Mouse (Mus musculus) midbrain, embryonic 15.5 days (tissue): ENCODE results near the gene Lix1l. TPM values are rescaled to one million over a fixed set of nuclear protein-coding genes. Genes with fewer than 3 reads are reported as not detected.

Experiments
- ATAC-seq: fragments of 200-750 bp; cut with Nextera tagmentation; replicated peaks from 2 replicates; pipeline ENCODE4 v1.8.0; 2017; ENCODE audit warnings: moderate TSS enrichment
- H3K27ac ChIP-seq: fragments of 300-500 bp; sonication (generic); 2 replicates; pipeline ENCODE4 v1.5.1; 2015; ENCODE audit warnings: mild to moderate bottlenecking, inconsistent platforms
- H3K27me3 ChIP-seq: fragments of 300-500 bp; sonication (generic); replicated peaks from 2 replicates; pipeline ENCODE4 v1.6.1; 2015; ENCODE audit warnings: inconsistent platforms
- H3K36me3 ChIP-seq: fragments of 300-500 bp; sonication (generic); replicated peaks from 2 replicates; pipeline ENCODE4 v1.6.1; 2015; ENCODE audit warnings: inconsistent platforms
- H3K4me1 ChIP-seq: fragments of 300-500 bp; sonication (generic); 2 replicates; pipeline ENCODE4 v1.6.1; 2015; ENCODE audit warnings: inconsistent platforms
- H3K4me2 ChIP-seq: fragments of 300-500 bp; sonication (generic); 2 replicates; pipeline ENCODE4 v1.6.1; 2015; ENCODE audit warnings: inconsistent platforms, mild to moderate bottlenecking, moderate library complexity
- H3K4me3 ChIP-seq: fragments of 300-500 bp; sonication (generic); 2 replicates; pipeline ENCODE4 v1.5.1; 2015; ENCODE audit warnings: mild to moderate bottlenecking, inconsistent platforms
- H3K9ac ChIP-seq: fragments of 300-500 bp; sonication (generic); 2 replicates; pipeline ENCODE4 v1.6.1; 2015; ENCODE audit warnings: mild to moderate bottlenecking, inconsistent platforms
- H3K9me3 ChIP-seq: fragments of 300-500 bp; sonication (generic); 2 replicates; pipeline ENCODE4 v1.6.1; 2016; ENCODE audit warnings: inconsistent platforms
- WGBS: fragments of 180-500 bp; shearing (Covaris S2); methylation state at CpG from one replicate; pipeline ENCODE4 v1.1.7; 2015; ENCODE audit warnings: mixed read lengths; 5-methylcytosine and 5-hydroxymethylcytosine counted together
- polyA plus RNA-seq: library from polyadenylated mRNA; unstranded; fragments of >200 nt; fragmentation: Nextera tagmentation; extraction: Ambion mirVana; gene quantifications from 2 replicates; pipeline ENCODE4 v1.2.1, GENCODE M21; 2015

The Lix1l gene
- polyA plus RNA-seq, 1 experiment from 2014 or later = 3.9 TPM

- peak overlapping the region; percentile 16; the same call in 1 of the 2 replicates for H3K9ac ChIP-seq
- WGBS = 87% methylated on average over 12 of the region's 12 CpGs
- no peaks in the 10 kb centered on the region for H3K27me3 ChIP-seq
- ATAC-seq = no peak
- no peak overlapping the region for H3K27ac ChIP-seq
- H3K4me2 ChIP-seq = peak overlapping the region; percentile 85
- H3K36me3 ChIP-seq = no peaks in the 10 kb centered on the region
- H3K4me3 ChIP-seq = peak overlapping the region; percentile 69
- H3K4me1 ChIP-seq = peaks cover 49% of the 10 kb centered on the region
- no peaks in the 10 kb centered on the region for H3K9me3 ChIP-seq
Measured at GRCm38 (mm10) chr3:96559398-96559910, 41.5 kb upstream of the Lix1l start.

- Histone ChIP-seq H3K27ac (no peak overlapping the region), H3K36me3 (no peaks in the 10 kb centered on the region), H3K9ac (no peak overlapping the region), H3K4me3 (peak overlapping the region; percentile 69), H3K9me3 (no peaks in the 10 kb centered on the region), H3K4me2 (peak overlapping the region; percentile 85), H3K4me1 (peaks cover 49% of the 10 kb centered on the region), H3K27me3 (no peaks in the 10 kb centered on the region)
- 84% methylated on average over 23 of the region's 23 CpGs for WGBS
- no peak for ATAC-seq
Measured at GRCm38 (mm10) chr3:96559911-96560850, 40.8 kb upstream of the Lix1l start.

- WGBS = 88% methylated on average over 9 of the region's 9 CpGs
- H3K9ac ChIP-seq = no peak overlapping the region
Measured at GRCm38 (mm10) chr3:96560881-96561668, 39.9 kb upstream of the Lix1l start.

GRCm38 (mm10) chr3:96561946-96562681, 38.8 kb upstream of the Lix1l start:
- no peak for ATAC-seq
- no peak overlapping the region for H3K4me2 ChIP-seq
- H3K27me3 ChIP-seq = no peaks in the 10 kb centered on the region
- no peak overlapping the region for H3K4me3 ChIP-seq
- no peaks in the 10 kb centered on the region for H3K9me3 ChIP-seq
- no peaks in the 10 kb centered on the region for H3K36me3 ChIP-seq
- H3K4me1 ChIP-seq = peaks cover 35% of the 10 kb centered on the region
- WGBS = 56% methylated on average over 10 of the region's 10 CpGs
- no peak overlapping the region for H3K27ac ChIP-seq
- no peak overlapping the region for H3K9ac ChIP-seq

More at GRCm38 (mm10) chr3:96560881-96561668, 39.9 kb upstream of the Lix1l start:
- Histone ChIP-seq H3K27me3 (no peaks in the 10 kb centered on the region), H3K36me3 (no peaks in the 10 kb centered on the region), H3K4me3 (no peak overlapping the region; the same call in 1 of the 2 replicates), H3K9me3 (no peaks in the 10 kb centered on the region), H3K4me1 (peaks cover 44% of the 10 kb centered on the region), H3K4me2 (peak overlapping the region; percentile 85; the same call in 1 of the 2 replicates), H3K27ac (no peak overlapping the region)
- ATAC-seq = no peak

- H3K9me3 ChIP-seq = no peaks in the 10 kb centered on the region
- peaks cover 33% of the 10 kb centered on the region for H3K4me1 ChIP-seq
- H3K36me3 ChIP-seq = no peaks in the 10 kb centered on the region
- H3K4me2 ChIP-seq = no peak overlapping the region
- ATAC-seq = no peak
- H3K27ac ChIP-seq = no peak overlapping the region
- no peaks in the 10 kb centered on the region for H3K27me3 ChIP-seq
- no peak overlapping the region for H3K4me3 ChIP-seq
- H3K9ac ChIP-seq = no peak overlapping the region
- WGBS = 93% methylated on average over 8 of the region's 8 CpGs
Measured at GRCm38 (mm10) chr3:96563267-96563666, 37.7 kb upstream of the Lix1l start.

GRCm38 (mm10) chr3:96563911-96564632, 36.9 kb upstream of the Lix1l start:
- H3K9me3 ChIP-seq = no peaks in the 10 kb centered on the region
- H3K4me2 ChIP-seq = no peak overlapping the region
- no peak for ATAC-seq
- H3K27me3 ChIP-seq = no peaks in the 10 kb centered on the region
- no peaks in the 10 kb centered on the region for H3K36me3 ChIP-seq
- H3K4me1 ChIP-seq = peaks cover 25% of the 10 kb centered on the region
- no peak overlapping the region for H3K4me3 ChIP-seq
- WGBS = 76% methylated on average over 10 of the region's 10 CpGs
- H3K27ac ChIP-seq = no peak overlapping the region
- no peak overlapping the region for H3K9ac ChIP-seq

- H3K4me1 ChIP-seq = peaks cover 19% of the 10 kb centered on the region
- H3K4me3 ChIP-seq = no peak overlapping the region
- H3K36me3 ChIP-seq = no peaks in the 10 kb centered on the region
- H3K9ac ChIP-seq = no peak overlapping the region
- no peak for ATAC-seq
- no peak overlapping the region for H3K4me2 ChIP-seq
- WGBS = 85% methylated on average over 7 of the region's 7 CpGs
- no peak overlapping the region for H3K27ac ChIP-seq
- H3K27me3 ChIP-seq = no peaks in the 10 kb centered on the region
- no peaks in the 10 kb centered on the region for H3K9me3 ChIP-seq
Measured at GRCm38 (mm10) chr3:96564633-96565032, 36.3 kb upstream of the Lix1l start.

- 78% methylated on average over 3 of the region's 3 CpGs for WGBS
- Histone ChIP-seq H3K27ac (no peak overlapping the region), H3K4me2 (no peak overlapping the region), H3K27me3 (no peaks in the 10 kb centered on the region), H3K4me1 (peaks cover 14% of the 10 kb centered on the region), H3K9ac (no peak overlapping the region), H3K4me3 (no peak overlapping the region), H3K36me3 (no peaks in the 10 kb centered on the region), H3K9me3 (no peaks in the 10 kb centered on the region)
- no peak for ATAC-seq
Measured at GRCm38 (mm10) chr3:96565105-96565504, 35.8 kb upstream of the Lix1l start.

- ATAC-seq = no peak
- Histone ChIP-seq H3K9me3 (no peaks in the 10 kb centered on the region), H3K4me2 (no peak overlapping the region), H3K9ac (no peak overlapping the region), H3K27ac (no peak overlapping the region), H3K4me1 (no peaks in the 10 kb centered on the region), H3K36me3 (no peaks in the 10 kb centered on the region), H3K4me3 (no peak overlapping the region), H3K27me3 (no peaks in the 10 kb centered on the region)
- WGBS = 82% methylated on average over 8 of the region's 8 CpGs
Measured at GRCm38 (mm10) chr3:96566661-96567450, 34.1 kb upstream of the Lix1l start.

GRCm38 (mm10) chr3:96568605-96569004, 32.3 kb upstream of the Lix1l start:
- H3K9me3 ChIP-seq = no peaks in the 10 kb centered on the region
- no peaks in the 10 kb centered on the region for H3K36me3 ChIP-seq
- 56% methylated on average over 8 of the region's 8 CpGs for WGBS
- no peak overlapping the region for H3K4me3 ChIP-seq
- ATAC-seq = no peak
- H3K9ac ChIP-seq = no peak overlapping the region
- no peak overlapping the region for H3K4me2 ChIP-seq
- H3K27ac ChIP-seq = no peak overlapping the region
- no peaks in the 10 kb centered on the region for H3K4me1 ChIP-seq
- no peaks in the 10 kb centered on the region for H3K27me3 ChIP-seq

- 88% methylated on average over 13 of the region's 13 CpGs for WGBS
- Histone ChIP-seq H3K36me3 (no peaks in the 10 kb centered on the region), H3K4me1 (no peaks in the 10 kb centered on the region), H3K4me3 (no peak overlapping the region), H3K9ac (no peak overlapping the region), H3K4me2 (no peak overlapping the region), H3K27ac (no peak overlapping the region), H3K9me3 (no peaks in the 10 kb centered on the region), H3K27me3 (no peaks in the 10 kb centered on the region)
- no peak for ATAC-seq
Measured at GRCm38 (mm10) chr3:96569506-96569905, 31.4 kb upstream of the Lix1l start.
